Mouse (Mus musculus): ENCODE measurements around the gene Mrpl35.

DNA sequence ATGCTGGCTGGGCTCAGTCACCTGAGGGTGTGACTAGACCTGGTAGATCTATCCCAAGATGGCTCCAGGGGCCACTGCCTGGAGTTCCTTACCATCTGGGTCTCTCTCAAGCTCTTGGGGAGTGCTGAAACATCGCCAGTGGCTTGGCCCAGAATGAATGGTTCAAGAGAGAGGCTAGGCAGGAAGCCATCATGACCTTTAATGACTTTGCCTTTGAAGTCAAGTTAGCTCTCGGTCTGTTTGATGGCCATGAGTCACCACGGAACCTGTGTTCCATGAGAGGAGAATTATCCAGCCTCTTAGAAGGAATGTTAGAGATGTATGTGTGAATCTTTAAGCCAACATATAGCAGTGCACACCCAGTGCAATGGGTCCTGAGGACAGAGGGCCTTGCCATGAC lies 27.4 kb downstream of the Mrpl35 start:
- no peak for TF ChIP-seq EP300 (optimal IDR thresholded peaks at IDR 0.05)
- TF ChIP-seq CTCF (IDR thresholded peaks at IDR 0.05; ENCODE audit: low read depth): no peak
